Mouse (Mus musculus): ENCODE data around the gene Lsm4. TPM values are rescaled to one million over a fixed set of nuclear protein-coding genes. Genes with fewer than 3 reads are reported as not detected.

Gene Lsm4
- total and polyA plus RNA-seq, 3 experiments = 143 to 240 (median 168) TPM

- H3K4me2 ChIP-seq (ENCODE audit: insufficient read depth, low read depth, poor library complexity, severe bottlenecking) = no peak overlapping the region
- in situ Hi-C loops (cut with MboI; ENCODE audit: low pct_ligation_motif_present, low pct_unique_long_range_greater_than_20kb, low sequenced_read_pairs) (loop anchor here (5.0 to 10.0 kb wide), 3 partner anchors 32 to 125 kb away; partner anchors contain the start of genes Pgpep1 and Rab3a), dilution Hi-C loops (cut with MboI; ENCODE audit: extremely low pct_ligation_motif_present, extremely low pct_unique_long_range_greater_than_20kb, low sequenced_read_pairs) (no loop called here)
- H3K4me3 ChIP-seq (replicated peaks in 1 of 3; ENCODE audit: low read depth in 2 of 3, low read length in 2 of 3, poor library complexity in 1 of 3) = no peak overlapping the region
- no peak for DNase-seq (ENCODE audit: extremely low read depth)
- H3K27ac ChIP-seq (ENCODE audit: insufficient read depth, low read depth) = no peak overlapping the region
- peaks cover 13% of the 10 kb centered on the region for H3K27me3 ChIP-seq (replicated peaks)
- H3K36me3 ChIP-seq (replicated peaks in 1 of 2; ENCODE audit: control insufficient read depth in 1 of 2, insufficient read depth in 1 of 2, low read length in 1 of 2) = no peaks in the 10 kb centered on the region
- H3K4me1 ChIP-seq (ENCODE audit: control insufficient read depth in 1 of 2, insufficient read depth in 2 of 2) = peaks cover 6 to 33% of the 10 kb centered on the region in 2 experiments
- no peak for TF ChIP-seq JUND (conservative IDR thresholded peaks at IDR 0.05; ENCODE audit: low read depth, low read length)
- no peak for TF ChIP-seq CHD2 (IDR thresholded peaks at IDR 0.05; ENCODE audit: low read length)
- TF ChIP-seq ZKSCAN1 (IDR thresholded peaks at IDR 0.05; ENCODE audit: borderline replicate concordance, low read depth, low read length) = no peak
- TF ChIP-seq MAFK (IDR thresholded peaks at IDR 0.05; ENCODE audit: insufficient replicate concordance, low read length) = no peak
- no peak for TF ChIP-seq MAZ (IDR thresholded peaks at IDR 0.05; ENCODE audit: low read depth, low read length)
- TF ChIP-seq TBP (conservative IDR thresholded peaks at IDR 0.05; ENCODE audit: low read depth, low read length) = no peak
- no peak for TF ChIP-seq ZMIZ1 (IDR thresholded peaks at IDR 0.05; ENCODE audit: low read depth, low read length)
- no peak for TF ChIP-seq CHD1 (IDR thresholded peaks at IDR 0.05; ENCODE audit: low read depth, low read length)
- TF ChIP-seq HCFC1 (IDR thresholded peaks at IDR 0.05; ENCODE audit: low read depth, low read length) = no peak
- TF ChIP-seq GABPA (IDR thresholded peaks at IDR 0.05; ENCODE audit: insufficient replicate concordance, low read depth, low read length) = no peak
- no peak for TF ChIP-seq PAX5 (IDR thresholded peaks at IDR 0.05; ENCODE audit: low read length)
- no peak for TF ChIP-seq KAT2A (IDR thresholded peaks at IDR 0.05; ENCODE audit: insufficient replicate concordance, low read length)
- H3K79me2 ChIP-seq (replicated peaks; ENCODE audit: control insufficient read depth, extremely low read depth, insufficient read depth, poor library complexity, severe bottlenecking) = no peaks in the 10 kb centered on the region
- no peaks in the 10 kb centered on the region for H3K9me3 ChIP-seq (replicated peaks; ENCODE audit: low read length)
- H3K9ac ChIP-seq (ENCODE audit: insufficient read depth, low read depth) = no peak overlapping the region
Measured at GRCm38 (mm10) chr8:70719796-70720270, 46.8 kb downstream of the Lsm4 start.

GRCm38 (mm10) chr8:70720739-70721138 lies 47.7 kb downstream of the Lsm4 start:
- in situ Hi-C loops (cut with MboI; ENCODE audit: low pct_ligation_motif_present, low pct_unique_long_range_greater_than_20kb, low sequenced_read_pairs) (no loop called here), dilution Hi-C loops (cut with MboI; ENCODE audit: extremely low pct_ligation_motif_present, extremely low pct_unique_long_range_greater_than_20kb, low sequenced_read_pairs) (no loop called here)
- H3K4me3 ChIP-seq (replicated peaks in 1 of 3; ENCODE audit: low read depth in 2 of 3, low read length in 2 of 3, poor library complexity in 1 of 3) = no peak overlapping the region
- H3K9me3 ChIP-seq (replicated peaks; ENCODE audit: low read length) = no peaks in the 10 kb centered on the region
- peak; percentile 73 for DNase-seq (ENCODE audit: extremely low read depth)
- TF ChIP-seq CTCF (conservative IDR thresholded peaks at IDR 0.05 in 1 of 2, IDR thresholded peaks at IDR 0.05 in 1 of 2; ENCODE audit: low read depth in 2 of 2, low read length in 2 of 2) (peak; percentile 77 to 95), MEF2A (IDR thresholded peaks at IDR 0.05; ENCODE audit: borderline replicate concordance, low read depth, low read length) (no peak), MAX (IDR thresholded peaks at IDR 0.05; ENCODE audit: low read length) (peak; percentile 39; the same call in 1 of the 2 replicates), ZC3H11A (IDR thresholded peaks at IDR 0.05; ENCODE audit: low read depth, low read length) (peak; percentile 96), POLR2A (IDR thresholded peaks at IDR 0.05; ENCODE audit: low read depth, low read length) (no peak), SMC3 (IDR thresholded peaks at IDR 0.05; ENCODE audit: low read depth, low read length) (peak; percentile 99), BHLHE40 (IDR thresholded peaks at IDR 0.05; ENCODE audit: low read depth, low read length) (0 out of 2 replicates have a peak, but pooled peaks have one; percentile 25), RAD21 (IDR thresholded peaks at IDR 0.05; ENCODE audit: low read depth, low read length) (peak; percentile 95), MYC (IDR thresholded peaks at IDR 0.05; ENCODE audit: low read depth, low read length) (peak; percentile 69; the same call in 1 of the 2 replicates)
- no peaks in the 10 kb centered on the region for H3K36me3 ChIP-seq (replicated peaks in 1 of 2; ENCODE audit: control insufficient read depth in 1 of 2, insufficient read depth in 1 of 2, low read length in 1 of 2)
- H3K4me2 ChIP-seq (ENCODE audit: insufficient read depth, low read depth, poor library complexity, severe bottlenecking) = no peak overlapping the region
- no peaks in the 10 kb centered on the region for H3K79me2 ChIP-seq (replicated peaks; ENCODE audit: control insufficient read depth, extremely low read depth, insufficient read depth, poor library complexity, severe bottlenecking)
- H3K9ac ChIP-seq (ENCODE audit: insufficient read depth, low read depth) = no peak overlapping the region
- H3K27ac ChIP-seq (ENCODE audit: insufficient read depth, low read depth) = no peak overlapping the region
- H3K4me1 ChIP-seq (ENCODE audit: control insufficient read depth in 1 of 2, insufficient read depth in 2 of 2) = peaks cover 6 to 33% of the 10 kb centered on the region in 2 experiments
- peaks cover 13% of the 10 kb centered on the region for H3K27me3 ChIP-seq (replicated peaks)
